Mouse (Mus musculus): ENCODE data around the gene Apol8. TPM values are rescaled to one million over a fixed set of nuclear protein-coding genes. Genes with fewer than 3 reads are reported as not detected.

The Apol8 gene
- polyA plus RNA-seq, 1 experiment from 2014 or later, result 0.55 TPM

GRCm38 (mm10) chr15:77775186-77775963 is 18.6 kb upstream of the Apol8 start:
- no peaks in the 10 kb centered on the region for H3K27me3 ChIP-seq (ENCODE audit: control insufficient read depth, insufficient read depth, low read length)
- H3K27ac ChIP-seq (ENCODE audit: low read length), result no peak overlapping the region
- H3K9me3 ChIP-seq (ENCODE audit: control insufficient read depth, low read depth, low read length), result no peaks in the 10 kb centered on the region
- 66% methylated on average over 20 of the region's 20 CpGs for WGBS
- H3K4me2 ChIP-seq (replicated peaks; ENCODE audit: low read depth, low read length), result no peak overlapping the region
- no peaks in the 10 kb centered on the region for H3K4me1 ChIP-seq (ENCODE audit: control insufficient read depth, insufficient read depth, low read length)
- H3K4me3 ChIP-seq (ENCODE audit: low read depth, low read length), result no peak overlapping the region
- no peak for ATAC-seq (ENCODE audit: insufficient number of reproducible peaks, insufficient read depth, low FRiP score, low read depth)
- H3K36me3 ChIP-seq (ENCODE audit: control insufficient read depth, insufficient read depth, low read length), result peaks cover 94% of the 10 kb centered on the region
- no peak overlapping the region for H3K9ac ChIP-seq (replicated peaks; ENCODE audit: low read depth, low read length)

GRCm38 (mm10) chr15:77774303-77774702 is 17.5 kb upstream of the Apol8 start:
- WGBS, result 96% methylated on average over 10 of the region's 10 CpGs
- no peak overlapping the region for H3K4me2 ChIP-seq (replicated peaks; ENCODE audit: low read depth, low read length)
- ATAC-seq (ENCODE audit: insufficient number of reproducible peaks, insufficient read depth, low FRiP score, low read depth), result no peak

GRCm38 (mm10) chr15:77773099-77773915 is 16.5 kb upstream of the Apol8 start:
- Histone ChIP-seq H3K4me3 (ENCODE audit: low read depth, low read length) (no peak overlapping the region), H3K4me2 (replicated peaks; ENCODE audit: low read depth, low read length) (no peak overlapping the region), H3K27ac (ENCODE audit: low read length) (no peak overlapping the region), H3K36me3 (ENCODE audit: control insufficient read depth, insufficient read depth, low read length) (peaks cover 97% of the 10 kb centered on the region), H3K9ac (replicated peaks; ENCODE audit: low read depth, low read length) (no peak overlapping the region), H3K9me3 (ENCODE audit: control insufficient read depth, low read depth, low read length) (no peaks in the 10 kb centered on the region), H3K4me1 (ENCODE audit: control insufficient read depth, insufficient read depth, low read length) (no peaks in the 10 kb centered on the region), H3K27me3 (ENCODE audit: control insufficient read depth, insufficient read depth, low read length) (no peaks in the 10 kb centered on the region)
- WGBS, result 88% methylated on average over 19 of the region's 19 CpGs
- ATAC-seq (ENCODE audit: insufficient number of reproducible peaks, insufficient read depth, low FRiP score, low read depth), result peak; percentile 56; the same call in 1 of the 2 replicates

More at GRCm38 (mm10) chr15:77774303-77774702, 17.5 kb upstream of the Apol8 start:
- Histone ChIP-seq H3K36me3 (ENCODE audit: control insufficient read depth, insufficient read depth, low read length) (peaks cover 94% of the 10 kb centered on the region), H3K4me1 (ENCODE audit: control insufficient read depth, insufficient read depth, low read length) (no peaks in the 10 kb centered on the region), H3K9ac (replicated peaks; ENCODE audit: low read depth, low read length) (no peak overlapping the region), H3K9me3 (ENCODE audit: control insufficient read depth, low read depth, low read length) (no peaks in the 10 kb centered on the region), H3K27ac (ENCODE audit: low read length) (no peak overlapping the region), H3K4me3 (ENCODE audit: low read depth, low read length) (no peak overlapping the region), H3K27me3 (ENCODE audit: control insufficient read depth, insufficient read depth, low read length) (no peaks in the 10 kb centered on the region)

GRCm38 (mm10) chr15:77770942-77771341 is 14.1 kb upstream of the Apol8 start:
- H3K9ac ChIP-seq (replicated peaks; ENCODE audit: low read depth, low read length), result no peak overlapping the region
- peaks cover 99% of the 10 kb centered on the region for H3K36me3 ChIP-seq (ENCODE audit: control insufficient read depth, insufficient read depth, low read length)
- H3K4me2 ChIP-seq (replicated peaks; ENCODE audit: low read depth, low read length), result no peak overlapping the region
- 94% methylated on average over 9 of the region's 9 CpGs for WGBS
- no peaks in the 10 kb centered on the region for H3K4me1 ChIP-seq (ENCODE audit: control insufficient read depth, insufficient read depth, low read length)
- no peaks in the 10 kb centered on the region for H3K27me3 ChIP-seq (ENCODE audit: control insufficient read depth, insufficient read depth, low read length)
- H3K27ac ChIP-seq (ENCODE audit: low read length), result no peak overlapping the region
- H3K9me3 ChIP-seq (ENCODE audit: control insufficient read depth, low read depth, low read length), result no peaks in the 10 kb centered on the region
- no peak overlapping the region for H3K4me3 ChIP-seq (ENCODE audit: low read depth, low read length)
- ATAC-seq (ENCODE audit: insufficient number of reproducible peaks, insufficient read depth, low FRiP score, low read depth), result no peak

GRCm38 (mm10) chr15:77770341-77770740 is 13.5 kb upstream of the Apol8 start:
- Histone ChIP-seq H3K4me1 (ENCODE audit: control insufficient read depth, insufficient read depth, low read length) (no peaks in the 10 kb centered on the region), H3K4me2 (replicated peaks; ENCODE audit: low read depth, low read length) (no peak overlapping the region), H3K4me3 (ENCODE audit: low read depth, low read length) (no peak overlapping the region), H3K36me3 (ENCODE audit: control insufficient read depth, insufficient read depth, low read length) (peaks cover 99% of the 10 kb centered on the region), H3K27ac (ENCODE audit: low read length) (no peak overlapping the region), H3K27me3 (ENCODE audit: control insufficient read depth, insufficient read depth, low read length) (no peaks in the 10 kb centered on the region), H3K9ac (replicated peaks; ENCODE audit: low read depth, low read length) (no peak overlapping the region), H3K9me3 (ENCODE audit: control insufficient read depth, low read depth, low read length) (no peaks in the 10 kb centered on the region)
- no peak for ATAC-seq (ENCODE audit: insufficient number of reproducible peaks, insufficient read depth, low FRiP score, low read depth)
- WGBS, result 93% methylated on average over 5 of the region's 5 CpGs

- H3K4me2 ChIP-seq (replicated peaks; ENCODE audit: low read depth, low read length), result no peak overlapping the region
- ATAC-seq (ENCODE audit: insufficient number of reproducible peaks, insufficient read depth, low FRiP score, low read depth), result no peak
- no peaks in the 10 kb centered on the region for H3K9me3 ChIP-seq (ENCODE audit: control insufficient read depth, low read depth, low read length)
- 89% methylated on average over 11 of the region's 11 CpGs for WGBS
- H3K4me1 ChIP-seq (ENCODE audit: control insufficient read depth, insufficient read depth, low read length), result no peaks in the 10 kb centered on the region
- H3K27ac ChIP-seq (ENCODE audit: low read length), result no peak overlapping the region
- peaks cover 98% of the 10 kb centered on the region for H3K36me3 ChIP-seq (ENCODE audit: control insufficient read depth, insufficient read depth, low read length)
- no peak overlapping the region for H3K9ac ChIP-seq (replicated peaks; ENCODE audit: low read depth, low read length)
- H3K4me3 ChIP-seq (ENCODE audit: low read depth, low read length), result no peak overlapping the region
- no peaks in the 10 kb centered on the region for H3K27me3 ChIP-seq (ENCODE audit: control insufficient read depth, insufficient read depth, low read length)
Observed at GRCm38 (mm10) chr15:77766981-77767380, 10.2 kb upstream of the Apol8 start.

GRCm38 (mm10) chr15:77765484-77766093 is 8.8 kb upstream of the Apol8 start:
- no peak overlapping the region for H3K4me2 ChIP-seq (replicated peaks; ENCODE audit: low read depth, low read length)
- H3K36me3 ChIP-seq (ENCODE audit: control insufficient read depth, insufficient read depth, low read length), result peaks cover 98% of the 10 kb centered on the region
- H3K4me1 ChIP-seq (ENCODE audit: control insufficient read depth, insufficient read depth, low read length), result no peaks in the 10 kb centered on the region
- 89% methylated on average over 16 of the region's 16 CpGs for WGBS
- no peak overlapping the region for H3K4me3 ChIP-seq (ENCODE audit: low read depth, low read length)
- H3K27ac ChIP-seq (ENCODE audit: low read length), result no peak overlapping the region
- no peaks in the 10 kb centered on the region for H3K27me3 ChIP-seq (ENCODE audit: control insufficient read depth, insufficient read depth, low read length)
- no peak overlapping the region for H3K9ac ChIP-seq (replicated peaks; ENCODE audit: low read depth, low read length)
- ATAC-seq (ENCODE audit: insufficient number of reproducible peaks, insufficient read depth, low FRiP score, low read depth), result no peak
- no peaks in the 10 kb centered on the region for H3K9me3 ChIP-seq (ENCODE audit: control insufficient read depth, low read depth, low read length)

- no peaks in the 10 kb centered on the region for H3K27me3 ChIP-seq (ENCODE audit: control insufficient read depth, insufficient read depth, low read length)
- H3K4me3 ChIP-seq (ENCODE audit: low read depth, low read length), result no peak overlapping the region
- H3K9ac ChIP-seq (replicated peaks; ENCODE audit: low read depth, low read length), result no peak overlapping the region
- peaks cover 97% of the 10 kb centered on the region for H3K36me3 ChIP-seq (ENCODE audit: control insufficient read depth, insufficient read depth, low read length)
- no peak overlapping the region for H3K4me2 ChIP-seq (replicated peaks; ENCODE audit: low read depth, low read length)
- peak overlapping the region; percentile 21; the same call in 1 of the 2 replicates for H3K27ac ChIP-seq (ENCODE audit: low read length)
- H3K9me3 ChIP-seq (ENCODE audit: control insufficient read depth, low read depth, low read length), result no peaks in the 10 kb centered on the region
- peak; percentile 39; the same call in 1 of the 2 replicates for ATAC-seq (ENCODE audit: insufficient number of reproducible peaks, insufficient read depth, low FRiP score, low read depth)
- H3K4me1 ChIP-seq (ENCODE audit: control insufficient read depth, insufficient read depth, low read length), result no peaks in the 10 kb centered on the region
- 71% methylated on average over 13 of the region's 13 CpGs for WGBS
Observed at GRCm38 (mm10) chr15:77764391-77765006, 7.7 kb upstream of the Apol8 start.

Measured in stomach, embryonic 14.5 days (tissue).